Comparison of ENCODE assay signal across 8 mouse cellular contexts in the genomic region with DNA sequence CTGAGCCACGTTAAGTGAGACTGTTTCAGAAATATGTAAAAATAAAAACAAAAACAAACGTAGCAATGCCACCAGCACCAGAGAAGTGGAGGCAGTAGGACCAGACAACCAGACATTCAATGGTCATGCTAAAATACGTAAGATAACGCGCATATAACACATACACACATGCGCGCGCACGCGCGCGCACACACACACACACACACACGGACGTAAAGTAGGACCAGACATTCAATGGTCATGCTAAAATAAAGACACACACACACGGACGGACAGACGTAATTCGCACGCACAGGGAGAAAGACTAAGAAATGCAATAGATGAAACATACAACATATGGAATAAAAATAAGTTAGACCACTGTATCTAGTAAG. TPM values are rescaled to one million over a fixed set of nuclear protein-coding genes. Genes with fewer than 3 reads are reported as not detected.
DNase-seq lines count a peak whose midpoint lies in the region; ATAC-seq and TF ChIP-seq lines count a peak whose summit lies in the region.
"Had no signal": no experiment of that assay in that cellular context is flagged by ENCODE, and none has a peak within 500 bp of the region (broad histone marks: within the 10 kb centered on the region; RNA-seq: fewer than 3 reads in every experiment).

No protein-coding gene starts in this region.

- H3K36me3 ChIP-seq in G1E (replicated peaks): peaks cover 16% of the 10 kb centered on the region
- H3K36me3 ChIP-seq in embryonic facial prominence, embryonic 15.5 days: 0 out of 2 replicates have a peak, but pooled peaks cover 3% of the 10 kb centered on the region
- no peaks in the 10 kb centered on the region for H3K36me3 ChIP-seq in macrophage (ENCODE audit: inconsistent target)

- intact Hi-C loops in heart, postnatal 14 days (cut with DNase I): no loop called here

- peak; percentile 2 for DNase-seq in G1E (ENCODE audit: low spot score)
- DNase-seq in adrenal gland, postnatal 14 days: peak; percentile 52
- peak; percentile 36 to 50 for DNase-seq in heart, postnatal 14 days
- DNase-seq in layer of hippocampus, postnatal 14 days (ENCODE audit: low spot score in 2 of 2): peak; percentile 15 to 41
- peak; percentile 26 for DNase-seq in right cerebral cortex, postnatal 14 days

- H3K9ac ChIP-seq in embryonic facial prominence, embryonic 15.5 days: peak overlapping the region; percentile 23

- no peak for TF ChIP-seq CTCF in G1E (IDR thresholded peaks at IDR 0.05; ENCODE audit: low read depth, low read length)

- peak overlapping the region; percentile 55 for H3K4me2 ChIP-seq in embryonic facial prominence, embryonic 15.5 days (replicated peaks)

- H3K4me3 ChIP-seq in G1E (ENCODE audit: low read depth, low read length) (peak overlapping the region; percentile 62), macrophage (ENCODE audit: inconsistent target) (peak overlapping the region; percentile 63)
- H3K4me3 ChIP-seq in embryonic facial prominence, embryonic 15.5 days (replicated peaks): peak overlapping the region; percentile 50

- 19% methylated on average over 19 of the region's 19 CpGs for WGBS in embryonic facial prominence, embryonic 15.5 days
- 32% methylated on average over 19 of the region's 19 CpGs for WGBS in macrophage (ENCODE audit: missing documents)

- H3K27me3 ChIP-seq in G1E (ENCODE audit: insufficient read depth, low read length): no peaks in the 10 kb centered on the region
- no peaks in the 10 kb centered on the region for H3K27me3 ChIP-seq in embryonic facial prominence, embryonic 15.5 days

- peaks cover 3% of the 10 kb centered on the region for H3K4me1 ChIP-seq in G1E (ENCODE audit: insufficient read depth, low read depth, low read length)
- no peaks in the 10 kb centered on the region; the same call in 1 of the 2 replicates for H3K4me1 ChIP-seq in embryonic facial prominence, embryonic 15.5 days

- H3K79me2 ChIP-seq in macrophage (ENCODE audit: inconsistent target): peaks cover 46% of the 10 kb centered on the region

- H3K27ac ChIP-seq in embryonic facial prominence, embryonic 15.5 days (replicated peaks): peak overlapping the region; percentile 96
- H3K27ac ChIP-seq in macrophage: peak overlapping the region; percentile 76

- H3K9me3 ChIP-seq in G1E (replicated peaks): no peaks in the 10 kb centered on the region
- H3K9me3 ChIP-seq in embryonic facial prominence, embryonic 15.5 days (replicated peaks): no peaks in the 10 kb centered on the region

- ATAC-seq in G1E (ENCODE audit: extremely low read depth, insufficient number of reproducible peaks, low FRiP score, poor library complexity, severe bottlenecking): peak; percentile 43; the same call in 1 of the 2 replicates
- ATAC-seq in embryonic facial prominence, embryonic 15.5 days (ENCODE audit: insufficient number of reproducible peaks, low FRiP score, low TSS enrichment, low read depth): peak; percentile 30; the same call in 1 of the 2 replicates

RNA-seq across cellular contexts. Expression of a gene that starts 14.2 kb away (rescaled TPM):
- total RNA-seq in G1E (2014; fragmentation: Nextera tagmentation) (not detected in 2 replicates), G1E (2017) (not detected in 2 replicates)
- polyA plus RNA-seq in G1E (2012) (not detected in 2 replicates), macrophage (2018) (not detected in 3 replicates)
- not detected in 2 replicates for total RNA-seq in adrenal gland, postnatal 14 days (2021)
- not detected in 2 replicates for polyA plus RNA-seq in embryonic facial prominence, embryonic 15.5 days (2015; fragmentation: Nextera tagmentation; extraction: Ambion mirVana)
- total RNA-seq in heart, postnatal 14 days (2021): not detected
- not detected for total RNA-seq in layer of hippocampus, postnatal 14 days (2021)
- total RNA-seq in macrophage (2018; cell fraction: chromatin; rRNA removed): 1 to 10 TPM in 1 of 26 experiments, under 1 TPM in 2, not detected in 23; 0.79 to 1.3 (median 0.92) TPM
- total RNA-seq in macrophage (2018; cell fraction: cytosol; rRNA removed): not detected
- under 1 TPM in 2 of 26 experiments, not detected in 24; 0.51 TPM for total RNA-seq in macrophage (2018; cell fraction: nucleus; rRNA removed)
- polyA plus RNA-seq: large intestine, adult 2 months had no signal

Comparison
In these comparisons a context has a peak if more than half of its experiments do, and no peak if none do; other contexts are left out.
1. Peak in every context shown above with its lines: DNase-seq, ATAC-seq, H3K4me3 ChIP-seq and H3K27ac ChIP-seq.
2. DNase-seq: peak in every context shown above with its lines; median percentile 52 in adrenal gland, postnatal 14 days; 43 in heart, postnatal 14 days; 28 in layer of hippocampus, postnatal 14 days; 26 in right cerebral cortex, postnatal 14 days; 2 in G1E.